Mouse (Mus musculus): Measurements from ENCODE around the gene Lman2.

DNA sequence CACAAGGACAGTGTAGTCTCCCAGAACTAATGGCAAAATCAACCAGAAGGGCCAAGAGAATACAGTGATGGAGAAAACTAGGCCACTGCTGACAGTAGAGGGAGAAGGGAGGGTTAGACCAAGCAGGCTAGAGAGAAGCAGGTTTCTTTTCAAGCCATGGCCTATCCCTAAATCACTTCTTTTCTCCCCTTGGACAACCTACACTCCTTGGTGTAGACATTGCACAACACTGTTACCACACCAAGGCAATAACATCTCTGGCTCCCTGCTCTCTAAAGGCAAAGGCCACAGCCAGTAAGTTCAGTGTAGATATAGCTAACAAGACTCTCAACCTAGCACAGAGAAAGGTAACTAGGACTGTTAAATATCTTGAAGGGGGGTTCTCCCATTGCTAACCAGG lies 1.4 kb downstream of the Lman2 start:
- TF ChIP-seq POLR2A (IDR thresholded peaks at IDR 0.05; ENCODE audit: control insufficient read depth, low read depth, low read length) (no peak), CTCF (IDR thresholded peaks at IDR 0.05; ENCODE audit: control insufficient read depth, insufficient read depth, insufficient replicate concordance, low read depth, low read length) (no peak)

All from testis, adult 2 months (tissue).